In the genomic region with DNA sequence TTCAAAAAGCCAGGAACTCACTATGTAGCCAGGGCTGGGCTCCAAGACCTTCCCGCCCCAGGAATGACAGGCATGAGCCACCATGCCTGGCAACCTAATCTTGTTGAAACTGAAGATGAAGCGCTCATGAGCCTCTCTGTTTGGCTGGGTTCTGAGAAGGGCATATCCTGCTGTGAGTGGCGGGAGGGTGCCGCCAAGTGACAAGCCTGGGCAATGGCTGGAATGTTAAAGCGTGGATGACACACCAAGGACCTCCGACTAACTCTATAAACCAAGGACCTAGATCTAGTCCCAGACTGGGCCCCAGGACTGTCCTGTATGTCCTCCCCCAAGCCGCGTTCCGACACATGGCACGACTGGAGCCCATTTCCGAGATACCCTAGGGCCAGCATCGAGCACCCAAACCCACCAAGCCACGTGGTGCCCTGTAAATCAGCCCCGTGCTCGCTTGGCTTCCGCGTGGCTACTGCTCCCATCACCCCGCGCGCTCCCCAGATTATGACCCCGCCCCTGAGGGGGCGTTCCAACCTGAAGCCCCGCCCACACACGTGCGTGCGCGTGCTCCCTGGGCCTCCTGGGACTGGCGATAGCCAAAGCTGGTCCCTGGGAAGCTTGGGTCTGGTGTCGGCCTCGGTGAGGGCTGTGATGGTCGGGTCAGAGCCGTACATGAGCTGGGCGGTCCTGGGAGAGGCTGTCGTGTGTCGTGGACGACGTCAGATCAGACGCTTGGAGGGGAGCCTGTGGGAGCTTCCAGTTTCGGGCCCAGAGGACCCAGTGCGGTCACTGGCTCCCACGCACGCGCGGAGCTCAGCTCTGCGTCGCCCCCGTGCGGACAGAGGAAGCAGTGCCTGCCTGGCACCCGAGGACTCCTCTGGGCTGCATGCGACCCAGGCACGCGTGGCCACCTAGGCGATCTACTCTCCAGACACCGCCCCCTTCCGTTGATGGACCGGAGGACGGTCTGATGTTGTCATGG, we compare ENCODE assay signal across 7 mouse cellular contexts. TPM values are rescaled to one million over a fixed set of nuclear protein-coding genes. Genes with fewer than 3 reads are reported as not detected.
DNase-seq lines count a peak whose midpoint lies in the region; ATAC-seq lines count a peak whose summit lies in the region.

No protein-coding gene starts in this region.

- H3K36me3 ChIP-seq in embryonic facial prominence, embryonic 12.5 days = no peaks in the 10 kb centered on the region
- H3K36me3 ChIP-seq in limb, embryonic 11.5 days (ENCODE audit: control insufficient read depth, insufficient read depth, low read length) = no peaks in the 10 kb centered on the region
- no peaks in the 10 kb centered on the region for H3K36me3 ChIP-seq in midbrain, embryonic 14.5 days (ENCODE audit: control insufficient read depth, insufficient read depth, low read length)

- peak overlapping the region; percentile 92 for H3K27ac ChIP-seq in embryonic facial prominence, embryonic 12.5 days
- peak overlapping the region; percentile 69; the same call in 1 of the 2 replicates for H3K27ac ChIP-seq in limb, embryonic 11.5 days (replicated peaks; ENCODE audit: low read depth, low read length)
- H3K27ac ChIP-seq in midbrain, embryonic 14.5 days (replicated peaks; ENCODE audit: low read depth, low read length) = peak overlapping the region; percentile 89

- peaks cover 7% of the 10 kb centered on the region; the same call in 1 of the 2 replicates for H3K4me1 ChIP-seq in embryonic facial prominence, embryonic 12.5 days
- H3K4me1 ChIP-seq in limb, embryonic 11.5 days (ENCODE audit: control insufficient read depth, insufficient read depth, low read length) = no peaks in the 10 kb centered on the region
- peaks cover 7% of the 10 kb centered on the region; the same call in 1 of the 2 replicates for H3K4me1 ChIP-seq in midbrain, embryonic 14.5 days (ENCODE audit: control insufficient read depth, insufficient read depth, low read length)

- peak overlapping the region; percentile 57 for H3K4me3 ChIP-seq in embryonic facial prominence, embryonic 12.5 days
- H3K4me3 ChIP-seq in limb, embryonic 11.5 days (ENCODE audit: low read depth, low read length) = peak overlapping the region; percentile 45
- H3K4me3 ChIP-seq in midbrain, embryonic 14.5 days (replicated peaks; ENCODE audit: low read depth, low read length) = peak overlapping the region; percentile 55

- peak; percentile 93 for DNase-seq in adrenal gland, postnatal 25 days
- DNase-seq in heart, adult 11 months = peak; percentile 100
- peak; percentile 96 for DNase-seq in kidney, adult 18-20 months
- peak; percentile 100 for DNase-seq in limb, embryonic 11.5 days (ENCODE audit: low spot score)
- DNase-seq in midbrain, embryonic 14.5 days = peak; percentile 97
- peak; percentile 92 to 96 for DNase-seq in spleen, adult 18-20 months

- H3K9me3 ChIP-seq in embryonic facial prominence, embryonic 12.5 days = no peaks in the 10 kb centered on the region
- no peaks in the 10 kb centered on the region for H3K9me3 ChIP-seq in limb, embryonic 11.5 days (ENCODE audit: control insufficient read depth, low read length)
- no peaks in the 10 kb centered on the region for H3K9me3 ChIP-seq in midbrain, embryonic 14.5 days (ENCODE audit: control insufficient read depth, low read length)

- peak overlapping the region; percentile 54 for H3K9ac ChIP-seq in embryonic facial prominence, embryonic 12.5 days
- H3K9ac ChIP-seq in limb, embryonic 11.5 days (ENCODE audit: low read length) = peak overlapping the region; percentile 51
- peak overlapping the region; percentile 47 for H3K9ac ChIP-seq in midbrain, embryonic 14.5 days (replicated peaks; ENCODE audit: low read length)

- WGBS in embryonic facial prominence, embryonic 12.5 days = under 1% methylated on average over 57 of the region's 57 CpGs
- 1% methylated on average over 57 of the region's 57 CpGs for WGBS in limb, embryonic 11.5 days
- under 1% methylated on average over 57 of the region's 57 CpGs for WGBS in midbrain, embryonic 14.5 days

- peak overlapping the region; percentile 71 for H3K4me2 ChIP-seq in embryonic facial prominence, embryonic 12.5 days (replicated peaks)
- peak overlapping the region; percentile 73 for H3K4me2 ChIP-seq in limb, embryonic 11.5 days (ENCODE audit: low read depth, severe bottlenecking)
- H3K4me2 ChIP-seq in midbrain, embryonic 14.5 days (ENCODE audit: low read length) = peak overlapping the region; percentile 71

- ATAC-seq in embryonic facial prominence, embryonic 12.5 days (ENCODE audit: insufficient number of reproducible peaks, insufficient read depth, low FRiP score, low TSS enrichment) = peak; percentile 95
- peak; percentile 94 for ATAC-seq in limb, embryonic 11.5 days (ENCODE audit: insufficient number of reproducible peaks, low FRiP score, low TSS enrichment, low read depth)
- ATAC-seq in midbrain, embryonic 14.5 days (ENCODE audit: low FRiP score, low TSS enrichment) = peak; percentile 94

- no peaks in the 10 kb centered on the region for H3K27me3 ChIP-seq in embryonic facial prominence, embryonic 12.5 days
- no peaks in the 10 kb centered on the region for H3K27me3 ChIP-seq in limb, embryonic 11.5 days (ENCODE audit: control insufficient read depth, insufficient read depth, low read length)
- H3K27me3 ChIP-seq in midbrain, embryonic 14.5 days (ENCODE audit: control insufficient read depth, insufficient read depth, low read length) = no peaks in the 10 kb centered on the region

RNA-seq across cellular contexts. Expression of a gene that starts 22.9 kb away (rescaled TPM):
- 14.7 and 21.3 TPM in 2 replicates for total RNA-seq in adrenal gland, postnatal 25 days (2021)
- 50.8 and 52.0 TPM in 2 replicates for polyA plus RNA-seq in embryonic facial prominence, embryonic 12.5 days (2016; fragmentation: Nextera tagmentation; extraction: Ambion mirVana)
- 47.6 and 48.9 TPM in 2 replicates for polyA plus RNA-seq in limb, embryonic 11.5 days (2014; fragmentation: Nextera tagmentation; extraction: Ambion mirVana)
- 18.8 and 22.0 TPM in 2 replicates for polyA plus RNA-seq in midbrain, embryonic 14.5 days (2014; fragmentation: Nextera tagmentation; extraction: Ambion mirVana)

RNA-seq across cellular contexts. Expression of a gene that starts 57.9 kb away (rescaled TPM):
- total RNA-seq in adrenal gland, postnatal 25 days (2021) = 391 and 425 TPM in 2 replicates
- polyA plus RNA-seq in embryonic facial prominence, embryonic 12.5 days (2016; fragmentation: Nextera tagmentation; extraction: Ambion mirVana) = 2,853 and 3,017 TPM in 2 replicates
- polyA plus RNA-seq in limb, embryonic 11.5 days (2014; fragmentation: Nextera tagmentation; extraction: Ambion mirVana) = 3,322 and 3,460 TPM in 2 replicates
- polyA plus RNA-seq in midbrain, embryonic 14.5 days (2014; fragmentation: Nextera tagmentation; extraction: Ambion mirVana) = 1,199 and 1,387 TPM in 2 replicates

Comparison
In these comparisons a context has a peak if more than half of its experiments do, and no peak if none do; other contexts are left out.
1. Peak in every context shown above with its lines: DNase-seq, ATAC-seq, H3K4me3 ChIP-seq and H3K27ac ChIP-seq.